Mouse (Mus musculus) erythroblast, embryonic 14.5 days (primary cell): ENCODE measurements around the gene Arhgef25. TPM values are rescaled to one million over a fixed set of nuclear protein-coding genes. Genes with fewer than 3 reads are reported as not detected.
"Not testable (repeated sequence)": the region's sequence is repeated elsewhere in the genome, so short reads cannot be mapped to it uniquely, and the experiment has no call there.

Experiments used
- H3K27me3 ChIP-seq: 2 replicates; pipeline ENCODE4 v1.6.1; 2012; ENCODE audit warnings: inconsistent platforms; ENCODE audit not compliant: control insufficient read depth
- H3K36me3 ChIP-seq: 2 replicates; pipeline ENCODE4 v1.6.1; 2012; ENCODE audit warnings: mild to moderate bottlenecking, inconsistent platforms; ENCODE audit not compliant: control insufficient read depth
- H3K4me1 ChIP-seq: 2 replicates; pipeline ENCODE4 v1.6.1; 2012; ENCODE audit warnings: inconsistent platforms; ENCODE audit not compliant: control insufficient read depth
- H3K4me3 ChIP-seq: replicated peaks from 2 replicates; pipeline ENCODE3; 2012; ENCODE audit warnings: moderate library complexity, mild to moderate bottlenecking, inconsistent platforms
- H3K9me3 ChIP-seq: 2 replicates; pipeline ENCODE4 v1.6.1; 2012; ENCODE audit warnings: low read length, inconsistent platforms, mixed read lengths; ENCODE audit not compliant: control insufficient read depth
- GATA1 ChIP-seq: IDR thresholded peaks from 2 replicates; pipeline ENCODE4 v1.6.1; 2012; ENCODE audit warnings: low read length, inconsistent platforms, mixed read lengths
- TAL1 ChIP-seq: IDR thresholded peaks from 3 replicates; pipeline ENCODE4 v1.6.1; 2012; ENCODE audit warnings: low read length, inconsistent platforms, mixed read lengths
- polyA plus RNA-seq: library from polyadenylated mRNA; stranded (reverse); fragments of >175 nt; gene quantifications from 2 replicates; pipeline ENCODE4 v1.2.3, GENCODE M21; 2012

The Arhgef25 gene
- polyA plus RNA-seq, 1 experiment, result 0.52 TPM

DNA sequence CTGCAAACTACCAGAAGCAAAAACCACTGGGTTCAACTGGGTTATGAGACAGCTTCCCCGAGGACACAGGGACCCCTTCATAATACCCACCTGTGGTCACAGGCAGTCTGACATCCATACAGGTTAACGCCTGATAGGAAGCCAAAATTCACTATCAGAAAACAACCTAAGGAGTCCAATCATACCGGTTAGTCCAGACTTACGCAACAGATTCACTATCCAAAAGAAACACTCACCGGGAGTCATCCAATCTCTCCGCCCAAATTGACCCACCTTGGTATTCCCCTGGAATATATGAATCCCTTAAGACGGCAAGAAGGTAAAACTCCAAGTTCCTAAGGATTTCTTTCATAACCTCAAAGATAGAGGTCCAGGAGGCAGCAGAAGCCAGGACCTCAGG, 45.3 kb downstream of the Arhgef25 start:
- H3K4me3 ChIP-seq, result no peak overlapping the region
- H3K27me3 ChIP-seq, result no peaks in the 10 kb centered on the region
- TF ChIP-seq TAL1, result no peak
- TF ChIP-seq GATA1, result no peak
- H3K36me3 ChIP-seq, result no peaks in the 10 kb centered on the region
- H3K9me3 ChIP-seq, result no peaks in the 10 kb centered on the region; the same call in 1 of the 2 replicates
- H3K4me1 ChIP-seq, result no peaks in the 10 kb centered on the region; the same call in 1 of the 2 replicates

DNA sequence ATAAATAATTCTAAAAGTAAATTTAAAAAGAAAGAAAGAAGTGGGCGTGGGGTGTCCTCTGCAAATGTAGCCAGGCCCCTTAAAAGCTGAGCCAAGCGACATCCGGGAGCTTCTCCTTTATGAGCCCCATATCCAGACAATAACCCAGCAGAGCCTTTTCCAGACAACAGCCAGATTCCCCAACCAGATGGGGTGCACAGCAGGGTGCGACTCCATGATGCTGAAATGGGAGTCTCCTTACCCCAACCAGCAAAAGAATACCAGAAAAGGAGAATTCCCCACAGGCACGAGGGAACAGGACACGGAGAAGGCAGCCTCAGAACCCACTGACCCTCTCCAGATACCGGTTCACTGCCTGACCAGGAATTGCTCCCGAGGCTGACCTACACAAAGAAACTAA, 46.7 kb downstream of the Arhgef25 start:
- H3K9me3 ChIP-seq, result no peaks in the 10 kb centered on the region; the same call in 1 of the 2 replicates
- H3K4me3 ChIP-seq, result no peak overlapping the region
- no peak for TF ChIP-seq GATA1
- no peak for TF ChIP-seq TAL1
- H3K4me1 ChIP-seq, result peaks cover 5% of the 10 kb centered on the region; the same call in 1 of the 2 replicates
- no peaks in the 10 kb centered on the region for H3K27me3 ChIP-seq
- no peaks in the 10 kb centered on the region for H3K36me3 ChIP-seq

DNA sequence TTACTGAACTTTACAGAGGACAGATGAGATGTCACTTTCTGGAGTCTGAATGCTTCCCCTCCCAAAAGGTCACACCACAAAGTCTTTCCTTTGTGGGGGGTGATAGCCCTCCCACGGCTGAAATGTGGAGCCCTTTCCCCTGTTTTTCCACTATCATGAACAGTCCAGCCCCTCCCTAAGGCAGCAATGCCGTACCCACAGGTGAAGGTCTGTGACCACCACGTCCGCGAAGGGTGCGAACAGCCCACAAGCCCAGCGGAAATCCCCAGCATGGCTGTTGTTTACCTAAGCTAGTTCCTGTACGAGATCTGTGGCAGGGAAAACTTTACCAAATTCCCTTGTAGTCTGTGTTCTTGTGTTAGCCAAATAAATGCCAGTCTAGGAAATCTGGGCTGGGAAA, 48.4 kb downstream of the Arhgef25 start:
- TF ChIP-seq GATA1 (no peak), TAL1 (no peak)
- Histone ChIP-seq H3K4me3 (no peak overlapping the region), H3K4me1 (peaks cover 14% of the 10 kb centered on the region)

DNA sequence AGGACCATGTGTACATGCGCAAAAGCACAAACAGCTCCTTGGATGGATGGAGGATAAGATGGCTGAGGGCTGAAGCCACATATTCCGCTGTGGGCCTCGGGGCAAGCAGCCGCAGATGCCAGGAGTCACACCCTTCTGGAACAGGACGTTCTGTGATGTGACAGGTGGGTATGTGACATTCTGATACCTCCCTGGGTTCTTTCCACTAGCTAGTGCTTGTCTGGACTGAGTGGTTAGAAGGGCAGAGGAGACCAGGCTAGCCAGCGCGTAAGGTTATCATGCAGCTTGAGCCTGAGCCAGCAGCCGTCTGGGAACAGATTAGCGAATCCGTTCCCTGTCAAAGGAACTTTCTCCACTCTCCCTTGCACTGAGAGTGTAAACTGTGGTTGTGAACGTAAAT, 48.9 kb downstream of the Arhgef25 start:
- no peaks in the 10 kb centered on the region for H3K27me3 ChIP-seq
- H3K4me3 ChIP-seq, result no peak overlapping the region
- TF ChIP-seq TAL1 (no peak), GATA1 (no peak)
- H3K9me3 ChIP-seq, result no peaks in the 10 kb centered on the region; the same call in 1 of the 2 replicates
- peaks cover 18% of the 10 kb centered on the region for H3K4me1 ChIP-seq
- no peaks in the 10 kb centered on the region for H3K36me3 ChIP-seq

More for the DNA sequence above, 48.4 kb downstream of the Arhgef25 start:
- H3K36me3 ChIP-seq, result no peaks in the 10 kb centered on the region
- no peaks in the 10 kb centered on the region for H3K27me3 ChIP-seq
- no peaks in the 10 kb centered on the region; the same call in 1 of the 2 replicates for H3K9me3 ChIP-seq

DNA sequence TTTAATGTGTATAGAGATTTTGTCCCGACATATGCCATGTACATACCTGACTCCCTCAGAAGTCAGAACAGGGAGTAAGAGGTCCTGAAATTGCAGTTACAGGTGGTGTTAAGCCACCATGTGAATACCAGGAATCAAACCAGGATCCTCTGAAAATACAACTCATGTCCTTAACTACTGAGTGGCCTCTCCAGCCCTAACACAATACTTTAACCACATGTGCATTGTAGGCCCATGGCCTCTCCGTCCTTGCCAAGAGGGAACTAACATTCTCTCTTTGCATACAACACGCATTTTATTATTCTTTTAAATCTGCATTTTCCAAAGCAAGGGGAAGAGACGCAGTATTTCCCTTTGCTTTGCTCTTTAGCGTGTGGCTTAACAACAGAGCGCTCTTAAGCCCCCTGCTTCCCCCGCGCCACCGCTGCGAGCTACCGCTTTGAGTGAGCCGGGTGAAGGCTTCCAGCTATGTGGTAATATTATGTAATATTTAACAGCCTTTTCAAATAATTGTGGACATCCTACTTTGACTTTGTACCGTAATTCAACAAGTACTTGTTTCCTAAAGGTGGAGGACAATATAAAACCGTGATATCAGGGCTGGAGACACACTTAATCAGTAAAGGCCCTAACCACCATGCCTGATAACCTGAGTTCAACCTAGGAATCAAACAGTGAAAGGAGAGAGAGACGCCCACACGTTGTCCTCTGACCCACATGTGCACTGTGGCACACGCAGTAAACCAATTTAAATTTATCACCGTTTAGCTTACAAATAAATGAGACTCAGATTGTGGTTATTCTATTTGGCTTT, 51.3 kb downstream of the Arhgef25 start:
- no peaks in the 10 kb centered on the region for H3K36me3 ChIP-seq
- H3K27me3 ChIP-seq, result no peaks in the 10 kb centered on the region
- H3K4me1 ChIP-seq, result peaks cover 28% of the 10 kb centered on the region
- no peak for TF ChIP-seq GATA1
- no peak for TF ChIP-seq TAL1
- no peaks in the 10 kb centered on the region; the same call in 1 of the 2 replicates for H3K9me3 ChIP-seq
- H3K4me3 ChIP-seq, result no peak overlapping the region

DNA sequence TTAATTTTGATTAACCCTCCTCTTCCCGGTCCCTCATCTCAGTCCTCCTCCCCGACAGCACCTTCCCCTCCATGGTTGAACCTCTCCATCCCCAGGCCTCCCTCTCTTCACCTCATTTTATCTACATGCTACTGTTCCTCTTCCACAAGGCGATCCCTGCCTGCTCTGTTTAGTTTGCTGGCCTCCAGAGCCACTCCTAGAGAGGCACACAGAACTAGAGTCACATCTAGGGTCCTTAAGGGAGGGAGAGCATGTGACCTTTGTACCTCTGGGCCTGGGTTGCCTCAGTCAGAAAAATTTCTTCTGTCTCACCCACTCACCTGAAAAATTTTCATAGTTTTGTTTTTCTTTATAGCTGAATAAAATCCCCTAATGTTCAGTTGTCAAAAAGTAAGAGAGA, 52.0 kb downstream of the Arhgef25 start:
- H3K9me3 ChIP-seq, result no peaks in the 10 kb centered on the region; the same call in 1 of the 2 replicates
- TF ChIP-seq GATA1, result no peak
- no peak for TF ChIP-seq TAL1
- H3K4me3 ChIP-seq, result no peak overlapping the region
- no peaks in the 10 kb centered on the region for H3K27me3 ChIP-seq
- H3K36me3 ChIP-seq, result no peaks in the 10 kb centered on the region
- H3K4me1 ChIP-seq, result peaks cover 28% of the 10 kb centered on the region

DNA sequence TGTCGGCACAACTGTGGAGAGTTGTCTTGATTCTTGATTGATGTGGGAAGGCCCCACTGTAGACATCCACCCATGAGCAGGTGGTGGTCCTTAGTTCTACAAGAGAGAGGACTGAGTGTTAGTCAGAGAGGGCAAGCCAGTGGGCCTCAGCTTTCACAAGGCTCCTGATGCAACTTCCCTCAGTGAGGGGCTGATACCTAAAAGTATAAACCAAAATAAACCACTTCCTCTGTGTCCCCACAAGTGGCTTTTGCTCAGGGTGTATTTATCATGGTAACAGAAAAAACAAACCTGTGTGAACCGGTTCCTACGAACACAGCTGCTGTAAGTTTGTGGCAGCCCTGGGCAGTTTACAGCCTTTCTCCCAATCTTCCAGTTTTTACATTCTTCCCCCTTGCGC, 53.4 kb downstream of the Arhgef25 start:
- H3K4me1 ChIP-seq, result peaks cover 30% of the 10 kb centered on the region
- no peaks in the 10 kb centered on the region for H3K36me3 ChIP-seq
- TF ChIP-seq GATA1, result no peak
- no peak for TF ChIP-seq TAL1
- H3K4me3 ChIP-seq, result no peak overlapping the region
- H3K27me3 ChIP-seq, result no peaks in the 10 kb centered on the region
- no peaks in the 10 kb centered on the region for H3K9me3 ChIP-seq

DNA sequence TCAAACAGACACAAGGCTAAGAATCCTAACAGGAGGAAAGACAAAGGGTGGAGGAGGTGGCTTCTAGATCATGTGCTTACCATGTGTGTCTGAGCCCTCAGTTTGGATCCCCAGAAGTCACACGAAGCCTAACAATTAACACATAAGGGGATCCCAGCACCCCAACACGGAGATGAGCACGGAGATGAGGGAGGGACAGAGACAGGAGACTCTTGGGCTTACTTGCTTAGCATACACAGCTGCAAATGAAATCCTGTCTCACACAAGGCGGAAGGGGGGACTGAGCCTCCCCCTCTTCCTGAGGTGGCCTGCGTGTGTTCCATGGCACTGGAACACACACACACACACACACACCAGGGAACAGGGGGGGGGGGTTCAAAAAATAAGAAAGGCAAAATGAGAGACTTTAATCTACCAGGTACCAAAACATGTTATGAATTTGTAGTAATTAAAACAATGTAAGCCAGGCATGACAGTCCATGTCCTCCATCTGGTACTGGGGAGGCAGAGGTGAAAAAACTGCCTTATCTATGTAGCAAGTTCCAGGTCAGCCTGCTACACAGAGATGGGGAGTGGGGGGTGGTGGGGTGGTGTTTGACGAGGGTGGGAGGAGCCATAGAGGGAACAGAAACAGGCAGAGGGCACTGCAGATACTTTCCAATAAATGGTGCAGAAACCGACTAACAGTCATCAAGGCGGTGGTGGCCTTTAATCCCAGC, 54.6 kb downstream of the Arhgef25 start:
- TF ChIP-seq TAL1 (no peak), GATA1 (no peak)
- H3K9me3 ChIP-seq, result no peaks in the 10 kb centered on the region
- no peak overlapping the region for H3K4me3 ChIP-seq
- H3K36me3 ChIP-seq, result no peaks in the 10 kb centered on the region
- H3K27me3 ChIP-seq, result no peaks in the 10 kb centered on the region
- H3K4me1 ChIP-seq, result peaks cover 30% of the 10 kb centered on the region

DNA sequence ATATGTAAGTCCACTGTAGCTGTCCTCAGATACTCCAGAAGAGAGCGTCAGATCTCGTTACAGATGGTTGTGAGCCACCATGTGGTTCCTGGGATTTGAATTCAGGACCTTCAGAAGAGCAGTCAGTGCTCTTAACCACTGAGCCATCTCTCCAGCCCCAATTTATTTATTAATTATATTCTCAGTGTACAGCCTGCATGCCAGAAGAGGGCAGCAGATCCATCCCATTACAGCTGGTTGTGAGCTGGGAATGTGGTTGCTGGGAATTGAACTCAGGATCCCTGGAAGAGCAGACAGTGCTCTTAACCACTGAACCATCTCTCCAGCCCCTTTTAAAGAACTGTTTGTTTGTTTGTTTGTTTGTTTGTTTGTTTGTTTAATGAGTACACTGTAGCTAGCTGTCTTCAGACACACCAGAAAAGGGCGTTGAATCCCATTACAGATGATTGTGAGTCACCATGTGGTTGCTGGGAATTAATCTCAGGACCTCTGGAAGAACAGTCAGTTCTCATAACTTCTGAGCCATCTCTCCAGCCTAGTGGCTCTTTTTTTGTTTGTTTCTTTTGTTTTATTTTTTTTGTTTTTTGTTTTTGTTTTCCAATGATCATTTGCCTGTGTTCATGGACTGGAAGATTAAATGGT, 55.4 kb downstream of the Arhgef25 start:
- H3K4me3 ChIP-seq, H3K27me3 ChIP-seq, H3K9me3 ChIP-seq, H3K36me3 ChIP-seq: not testable (repeated sequence)
- peaks cover 30% of the 10 kb centered on the region for H3K4me1 ChIP-seq

Other genes with a start within 250 kb of the Arhgef25 start
- 2.2 and 3.4 TPM in 2 replicates for gene Ctdsp2, start 211.4 kb downstream of the Arhgef25 start, polyA plus RNA-seq
- 0.01 TPM in 1 of 2 replicates, not detected in the other for gene Avil, start 189.4 kb downstream of the Arhgef25 start, polyA plus RNA-seq
- gene Tsfm, start 159.2 kb downstream of the Arhgef25 start, polyA plus RNA-seq, result 2.0 and 2.3 TPM in 2 replicates
- gene Mettl1, start 148.7 kb downstream of the Arhgef25 start, polyA plus RNA-seq, result 0.59 and 0.74 TPM in 2 replicates
- gene Eef1akmt3, start 148.6 kb downstream of the Arhgef25 start, polyA plus RNA-seq, result not detected in 2 replicates
- gene Cyp27b1, start 141.8 kb downstream of the Arhgef25 start, polyA plus RNA-seq, result not detected in 2 replicates
- not detected in 2 replicates for gene March9, start 129.9 kb downstream of the Arhgef25 start, polyA plus RNA-seq
- 81.1 and 96.8 TPM in 2 replicates for gene Cdk4, start 126.5 kb downstream of the Arhgef25 start, polyA plus RNA-seq
- 1.3 and 1.6 TPM in 2 replicates for gene Tspan31, start 119.8 kb downstream of the Arhgef25 start, polyA plus RNA-seq
- gene Agap2, start 114.8 kb downstream of the Arhgef25 start, polyA plus RNA-seq, result 0.07 and 0.10 TPM in 2 replicates
- gene Os9, start 69.0 kb downstream of the Arhgef25 start, polyA plus RNA-seq, result 13.2 and 14.7 TPM in 2 replicates
- 0.56 and 1.0 TPM in 2 replicates for gene B4galnt1, start 24.9 kb downstream of the Arhgef25 start, polyA plus RNA-seq
- gene Slc26a10, start 9.4 kb downstream of the Arhgef25 start, polyA plus RNA-seq, result not detected in 2 replicates
- 11.1 and 11.5 TPM in 2 replicates for gene Dtx3, start 5.6 kb upstream of the Arhgef25 start, polyA plus RNA-seq
- gene Pip4k2c, start 21.5 kb upstream of the Arhgef25 start, polyA plus RNA-seq, result 9.5 and 10.2 TPM in 2 replicates
- gene Kif5a, start 73.3 kb upstream of the Arhgef25 start, polyA plus RNA-seq, result 0.01 and 0.03 TPM in 2 replicates
- gene Dctn2, start 76.3 kb upstream of the Arhgef25 start, polyA plus RNA-seq, result 15.3 and 16.5 TPM in 2 replicates
- gene Mbd6, start 98.9 kb upstream of the Arhgef25 start, polyA plus RNA-seq, result 33.5 and 35.5 TPM in 2 replicates
- gene Mars, start 121.7 kb upstream of the Arhgef25 start, polyA plus RNA-seq, result 12.0 and 17.1 TPM in 2 replicates
- 0.06 and 0.16 TPM in 2 replicates for gene Arhgap9, start 131.9 kb upstream of the Arhgef25 start, polyA plus RNA-seq
- gene Gli1, start 151.9 kb upstream of the Arhgef25 start, polyA plus RNA-seq, result not detected in 2 replicates
- not detected in 2 replicates for gene Inhbe, start 164.3 kb upstream of the Arhgef25 start, polyA plus RNA-seq
- not detected in 2 replicates for gene Inhbc, start 180.3 kb upstream of the Arhgef25 start, polyA plus RNA-seq
- 8.8 and 11.1 TPM in 2 replicates for gene R3hdm2, start 190.2 kb upstream of the Arhgef25 start, polyA plus RNA-seq